Mouse (Mus musculus): Measurements from ENCODE around the gene Cyb561.

DNA sequence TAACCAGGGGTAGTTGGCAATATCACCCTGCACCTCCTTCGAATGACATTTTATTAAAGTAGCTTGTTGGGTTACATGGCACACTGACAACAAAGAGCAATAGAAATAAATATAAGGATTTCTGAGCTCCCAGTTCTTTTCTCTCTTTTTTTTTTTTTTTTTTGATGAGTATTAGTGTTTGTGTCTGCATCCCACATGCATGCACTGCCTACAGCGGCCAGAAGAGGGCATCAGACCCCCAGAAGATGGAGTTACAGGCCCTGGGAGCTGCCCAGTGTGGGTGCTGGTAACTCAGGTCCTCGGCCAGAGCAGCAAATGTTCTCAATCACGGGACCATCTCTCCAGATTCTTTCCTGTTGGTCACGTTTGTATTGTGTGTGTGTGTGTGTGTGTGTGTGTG, 11.6 kb upstream of the Cyb561 start:
- no peak for TF ChIP-seq POLR2A (IDR thresholded peaks at IDR 0.05; ENCODE audit: insufficient read depth, low read depth, low read length)
- no peak for TF ChIP-seq CTCF (IDR thresholded peaks at IDR 0.05; ENCODE audit: insufficient read depth, low read depth, low read length)

Data from olfactory bulb, adult 2 months (tissue).